Mouse (Mus musculus) testis, adult 2 months (tissue): ENCODE measurements around the gene Tmbim6. TPM values are rescaled to one million over a fixed set of nuclear protein-coding genes. Genes with fewer than 3 reads are reported as not detected.

Experiments used
- H3K27ac ChIP-seq: fragments of 200-500 bp; 2 replicates; pipeline ENCODE4 v1.5.1; 2012; ENCODE audit warnings: low read depth, low read length; ENCODE audit not compliant: control insufficient read depth, insufficient read depth
- H3K27me3 ChIP-seq: fragments of 200-500 bp; 2 replicates; pipeline ENCODE4 v1.6.1; 2012; ENCODE audit warnings: mild to moderate bottlenecking, low read length, moderate library complexity; ENCODE audit not compliant: control insufficient read depth, insufficient read depth
- H3K36me3 ChIP-seq: fragments of 200-500 bp; 2 replicates; pipeline ENCODE4 v1.6.1; 2012; ENCODE audit warnings: mild to moderate bottlenecking, low read length; ENCODE audit not compliant: control insufficient read depth, insufficient read depth
- H3K4me1 ChIP-seq: fragments of 200-500 bp; 2 replicates; pipeline ENCODE4 v1.6.1; 2012; ENCODE audit warnings: low read length; ENCODE audit not compliant: control insufficient read depth, insufficient read depth
- H3K4me3 ChIP-seq: fragments of 200-500 bp; 2 replicates; pipeline ENCODE4 v1.5.1; 2012; ENCODE audit warnings: low read depth, mild to moderate bottlenecking, low read length, moderate library complexity, mixed read lengths; ENCODE audit not compliant: control insufficient read depth
- CTCF ChIP-seq: fragments of 200-500 bp; IDR thresholded peaks from 2 replicates; pipeline ENCODE4 v1.5.1; 2012; ENCODE audit warnings: low read depth, mild to moderate bottlenecking, inconsistent platforms, low read length, moderate library complexity; ENCODE audit not compliant: control insufficient read depth, insufficient read depth, insufficient replicate concordance
- POLR2A ChIP-seq: fragments of 200-500 bp; IDR thresholded peaks from 2 replicates; pipeline ENCODE4 v1.6.1; 2012; ENCODE audit warnings: low read depth, mild to moderate bottlenecking, inconsistent platforms, low read length, moderate library complexity; ENCODE audit not compliant: control insufficient read depth
- polyA plus RNA-seq: library from polyadenylated mRNA; depleted of rRNA; stranded (reverse); fragments of >200 nt; gene quantifications from 2 replicates; pipeline ENCODE4 v1.2.3, GENCODE M21; 2012

Tmbim6 gene
- polyA plus RNA-seq, 1 experiment = 786 TPM

DNA sequence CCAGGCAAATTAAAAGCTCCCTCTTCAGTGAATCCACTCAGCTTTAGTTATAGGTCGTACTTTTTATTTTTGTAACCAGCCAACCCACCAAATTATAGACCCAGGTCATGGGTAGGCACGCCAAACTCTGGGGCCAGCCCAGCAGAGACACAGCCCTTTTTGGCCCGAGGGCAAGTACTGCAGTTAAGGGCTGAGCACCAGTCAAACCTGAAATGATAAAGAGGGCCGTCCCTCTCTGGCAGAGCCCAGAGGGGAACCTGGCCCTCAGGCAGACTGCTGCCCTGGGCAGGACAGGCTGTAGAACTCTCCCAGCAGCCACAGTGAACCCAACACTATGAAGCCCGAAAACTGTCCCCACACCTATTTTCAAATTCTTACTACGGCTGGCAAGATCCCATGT is 36.2 kb upstream of the Tmbim6 start:
- Histone ChIP-seq H3K4me1 (no peaks in the 10 kb centered on the region), H3K36me3 (no peaks in the 10 kb centered on the region), H3K27ac (no peak overlapping the region), H3K4me3 (no peak overlapping the region), H3K27me3 (no peaks in the 10 kb centered on the region)
- TF ChIP-seq POLR2A = no peak
- no peak for TF ChIP-seq CTCF

DNA sequence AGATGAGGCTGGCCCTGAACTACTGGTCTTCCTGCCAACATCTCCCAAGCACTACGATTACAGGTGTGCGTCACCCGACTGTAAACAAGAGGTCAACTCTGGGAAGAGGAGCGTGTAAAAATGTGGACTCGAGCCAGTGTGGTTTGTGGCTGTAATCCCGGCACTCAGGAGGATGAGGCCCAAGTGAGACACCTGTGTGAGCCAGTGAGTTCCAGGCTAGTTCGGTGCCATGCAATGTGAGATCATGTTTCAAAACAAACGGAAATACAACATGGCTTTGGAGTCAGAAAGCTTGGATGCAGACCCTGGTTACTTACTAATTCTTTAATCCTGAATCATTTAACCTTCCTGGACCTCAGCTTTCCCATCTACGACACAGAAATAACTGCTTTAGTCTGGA is 33.7 kb upstream of the Tmbim6 start:
- TF ChIP-seq POLR2A = no peak
- TF ChIP-seq CTCF = no peak
- no peak overlapping the region for H3K4me3 ChIP-seq
- no peaks in the 10 kb centered on the region for H3K4me1 ChIP-seq
- no peaks in the 10 kb centered on the region for H3K27me3 ChIP-seq
- no peaks in the 10 kb centered on the region for H3K36me3 ChIP-seq
- H3K27ac ChIP-seq = no peak overlapping the region

DNA sequence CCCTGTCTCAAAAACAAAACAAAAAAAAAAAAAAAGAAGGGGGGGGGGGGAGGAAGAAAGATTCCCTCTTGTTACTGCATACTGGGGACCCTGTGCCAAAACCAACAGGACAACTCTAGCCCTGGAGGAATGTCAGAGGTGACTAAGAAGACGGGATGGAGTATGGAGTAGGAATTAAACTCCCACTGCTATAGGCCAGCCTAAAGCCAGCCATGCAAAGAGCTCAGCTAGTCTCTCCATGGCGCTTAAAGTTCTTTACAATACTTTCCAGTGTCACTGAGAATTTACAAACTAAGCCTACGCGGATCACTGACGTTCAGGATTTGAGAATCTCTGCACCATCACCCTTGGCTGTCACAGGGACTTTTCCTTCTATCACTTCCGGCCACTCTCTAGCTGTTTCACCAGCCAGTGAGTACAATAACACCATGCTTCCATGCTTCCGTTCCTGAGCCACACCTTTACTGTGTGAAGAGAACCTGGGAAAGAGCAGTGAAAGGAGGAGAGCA is 28.6 kb upstream of the Tmbim6 start:
- Histone ChIP-seq H3K27ac (no peak overlapping the region), H3K36me3 (no peaks in the 10 kb centered on the region), H3K27me3 (no peaks in the 10 kb centered on the region), H3K4me3 (no peak overlapping the region), H3K4me1 (peaks cover 4% of the 10 kb centered on the region; the same call in 1 of the 2 replicates)
- TF ChIP-seq CTCF = no peak

DNA sequence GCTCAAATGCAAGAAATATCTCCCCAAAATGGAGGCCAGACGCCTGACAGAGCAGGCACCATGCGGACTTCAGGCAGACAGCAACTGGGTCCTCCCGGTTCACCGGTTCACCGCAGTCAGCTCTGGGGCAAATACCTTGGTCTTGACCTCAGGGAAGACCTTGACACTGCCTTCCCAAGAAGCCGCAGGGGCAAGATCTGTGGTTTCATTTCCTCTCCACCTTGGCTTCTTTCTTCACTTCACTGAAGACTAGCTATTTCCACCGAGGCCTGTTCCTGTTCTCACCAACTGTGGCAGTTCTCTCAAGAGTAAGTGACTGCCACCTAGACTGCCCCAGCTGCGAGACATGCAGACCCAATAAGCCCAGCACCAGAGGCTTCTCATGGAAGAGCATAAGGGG is 27.8 kb upstream of the Tmbim6 start:
- Histone ChIP-seq H3K4me1 (peaks cover 7% of the 10 kb centered on the region), H3K4me3 (no peak overlapping the region), H3K27me3 (no peaks in the 10 kb centered on the region), H3K36me3 (no peaks in the 10 kb centered on the region), H3K27ac (no peak overlapping the region)
- no peak for TF ChIP-seq CTCF
- TF ChIP-seq POLR2A = no peak

DNA sequence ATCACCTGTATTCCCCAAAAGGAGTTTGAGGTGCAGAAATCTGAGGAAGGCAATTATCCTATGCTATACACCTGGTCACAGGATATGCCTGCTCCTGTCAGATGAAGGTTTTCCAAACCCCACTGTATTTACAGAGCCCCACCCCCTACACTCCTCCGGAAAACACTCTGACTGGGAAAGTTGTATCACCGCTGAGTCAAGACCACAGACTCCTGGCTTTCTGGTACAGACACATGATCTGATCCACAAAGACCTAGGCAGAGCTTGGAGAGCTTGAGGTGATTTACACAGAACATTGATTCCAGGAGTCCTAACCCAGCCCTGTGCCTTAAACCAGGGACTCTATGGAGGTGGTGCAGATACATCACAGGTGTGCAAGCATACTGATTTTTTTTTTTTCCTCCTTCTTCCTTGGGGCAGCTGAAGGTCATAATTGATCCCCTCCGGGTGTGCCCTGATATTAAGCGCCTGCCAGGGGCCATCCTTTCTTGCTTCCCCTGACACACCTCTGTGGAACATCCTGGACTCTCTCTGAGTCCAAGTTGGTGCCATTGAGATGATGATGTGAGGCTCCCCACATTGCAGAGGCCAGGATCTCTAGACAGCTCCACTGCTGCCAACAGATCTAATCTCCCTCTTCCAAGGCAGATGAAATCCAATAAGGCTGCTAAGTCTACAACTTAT is 24.0 kb upstream of the Tmbim6 start:
- peak overlapping the region; percentile 57 for H3K4me3 ChIP-seq
- peaks cover 11% of the 10 kb centered on the region for H3K4me1 ChIP-seq
- TF ChIP-seq CTCF = no peak
- no peak for TF ChIP-seq POLR2A
- no peaks in the 10 kb centered on the region for H3K27me3 ChIP-seq
- H3K27ac ChIP-seq = no peak overlapping the region
- no peaks in the 10 kb centered on the region for H3K36me3 ChIP-seq

DNA sequence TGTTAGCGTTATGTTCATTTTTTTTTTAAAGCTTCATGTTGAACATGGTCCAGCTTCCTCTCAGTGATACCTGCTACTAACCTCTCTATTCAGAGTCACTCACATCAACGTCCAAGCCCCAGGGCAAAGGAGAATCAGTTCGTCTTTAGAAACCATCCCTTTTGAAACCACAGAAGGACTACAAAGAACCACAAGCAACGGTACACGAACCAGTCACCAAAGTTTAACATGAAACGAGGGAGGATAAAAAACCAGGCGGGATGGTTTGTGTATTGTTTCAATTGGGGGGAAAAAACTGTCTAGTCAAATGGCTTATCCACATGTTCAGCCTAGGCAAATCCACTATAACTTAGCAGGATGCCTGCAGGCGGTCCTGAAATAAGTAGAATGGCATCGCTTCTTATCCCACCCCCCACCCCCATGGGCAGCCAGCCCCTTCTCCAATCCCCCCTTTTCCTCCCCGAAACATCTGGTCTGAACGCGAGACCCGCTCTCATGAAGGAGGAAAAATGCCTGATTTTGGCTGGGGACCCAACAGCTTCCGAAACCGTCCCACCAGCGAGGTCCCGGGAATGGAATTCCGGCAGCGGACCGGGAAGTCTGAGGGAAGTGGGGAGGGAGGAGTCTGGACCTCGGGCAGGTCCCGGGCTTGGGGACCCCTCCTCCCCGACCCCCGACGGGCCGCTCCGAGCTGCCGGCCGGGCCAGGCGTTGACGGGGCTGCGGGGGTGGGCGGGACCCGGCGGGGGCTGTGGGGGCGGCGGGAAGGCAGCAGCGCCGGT is 23.1 kb upstream of the Tmbim6 start:
- no peaks in the 10 kb centered on the region for H3K27me3 ChIP-seq
- H3K4me1 ChIP-seq = peaks cover 11% of the 10 kb centered on the region
- H3K36me3 ChIP-seq = no peaks in the 10 kb centered on the region
- H3K4me3 ChIP-seq = peak overlapping the region; percentile 85
- H3K27ac ChIP-seq = peak overlapping the region; percentile 62
- TF ChIP-seq POLR2A (no peak), CTCF (no peak)

DNA sequence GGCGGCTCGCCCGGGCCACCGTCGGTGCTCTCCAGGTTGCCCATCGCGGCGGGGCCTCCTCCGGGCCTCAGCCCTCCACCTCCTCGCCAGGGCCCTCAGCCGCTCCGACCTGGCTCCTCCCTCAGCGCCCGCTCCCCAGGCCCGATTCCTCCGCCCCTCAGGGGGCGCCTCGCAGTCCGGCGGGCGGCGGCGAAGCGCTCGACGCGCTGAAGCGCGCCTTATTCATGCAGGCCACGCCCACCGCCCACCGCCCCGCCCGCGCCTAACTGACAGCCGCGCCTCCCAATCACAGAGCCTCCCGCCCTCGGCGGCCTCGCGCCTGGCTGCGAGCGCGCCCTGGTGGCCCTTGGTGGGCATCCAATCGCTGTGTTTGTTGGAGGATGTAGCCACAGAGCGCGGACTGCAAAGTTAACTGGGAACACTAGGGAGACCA is 22.4 kb upstream of the Tmbim6 start, which contains the start of gene Fmnl3:
Fmnl3 (minus strand) TSS at position 224 of the 433 bp plus-strand sequence.
- TF ChIP-seq CTCF (peak; percentile 61), POLR2A (peak; percentile 75; the same call in 1 of the 2 replicates)
- peak within 1 kb of the TSS; percentile 62 for H3K27ac ChIP-seq
- peak within 1 kb of the TSS; percentile 85 for H3K4me3 ChIP-seq
- H3K27me3 ChIP-seq = no peaks in the 10 kb centered on the region
- H3K36me3 ChIP-seq = no peaks in the 10 kb centered on the region
- H3K4me1 ChIP-seq = peaks cover 11% of the 10 kb centered on the region
